ENCODE assay signal across 8 mouse cellular contexts in the genomic region with DNA sequence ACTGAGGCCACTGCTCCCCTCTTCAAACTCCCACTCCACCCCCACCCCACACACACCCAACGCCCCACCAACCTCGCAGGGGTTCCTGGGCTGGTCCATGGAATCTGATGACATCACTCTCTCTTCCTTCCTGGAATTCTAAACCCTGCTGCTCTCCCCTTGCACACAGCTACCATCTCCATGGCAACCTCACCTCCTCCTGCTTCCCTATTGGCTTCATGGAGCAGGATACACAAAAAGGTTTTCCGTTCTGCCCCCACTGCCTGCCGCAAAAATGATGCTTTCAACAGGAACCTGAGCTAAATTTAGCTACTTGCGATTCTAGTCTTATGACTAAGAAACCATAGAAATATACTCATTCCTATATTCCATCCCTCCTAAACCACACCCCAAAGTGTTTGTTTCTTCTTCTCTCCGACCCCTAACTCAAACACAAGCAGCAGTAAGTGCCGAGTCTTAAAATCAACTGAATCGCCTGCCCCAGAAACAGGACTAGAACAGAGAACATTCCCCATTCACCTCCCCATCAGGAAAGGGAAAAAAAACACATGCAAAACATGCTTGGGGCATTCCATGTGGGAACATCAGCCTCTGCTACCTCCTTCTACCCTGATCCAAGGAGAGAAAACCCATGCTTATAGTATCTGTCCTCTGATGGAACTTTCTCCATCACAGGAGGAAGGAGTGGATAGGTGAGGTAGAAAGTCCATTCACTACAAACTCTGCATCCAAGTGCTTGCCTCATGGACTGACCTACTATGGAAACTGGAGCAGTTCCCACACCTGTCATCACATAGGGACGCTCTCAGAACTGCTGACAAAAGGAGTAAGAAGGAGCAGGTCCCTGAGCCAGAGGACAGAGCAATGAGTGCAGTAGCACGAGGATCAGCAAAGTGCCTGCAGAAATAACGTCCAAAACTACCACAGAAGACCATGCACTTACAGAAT.
DNase-seq lines count a peak whose midpoint lies in the region; ATAC-seq and TF ChIP-seq lines count a peak whose summit lies in the region.

No protein-coding gene starts in this region.

- 3% methylated on average over 11 of the region's 11 CpGs for WGBS in forebrain, embryonic 15.5 days
- WGBS in hindbrain, embryonic 12.5 days, result 11% methylated on average over 11 of the region's 11 CpGs
- WGBS in midbrain, embryonic 11.5 days, result 11% methylated on average over 11 of the region's 11 CpGs
- 15% methylated on average over 11 of the region's 11 CpGs for whole genome bisulfite sequencing in stomach, postnatal 0 days

- H3K4me3 ChIP-seq in forebrain, embryonic 15.5 days, result peak overlapping the region; percentile 46
- peak overlapping the region; percentile 25 for H3K4me3 ChIP-seq in hindbrain, embryonic 12.5 days
- H3K4me3 ChIP-seq in midbrain, embryonic 11.5 days (ENCODE audit: low read depth, low read length), result peak overlapping the region; percentile 8; the same call in 1 of the 2 replicates
- no peak overlapping the region for H3K4me3 ChIP-seq in stomach, postnatal 0 days (ENCODE audit: low read depth, low read length)

- peak overlapping the region; percentile 94 for H3K27ac ChIP-seq in forebrain, embryonic 15.5 days (replicated peaks)
- peak overlapping the region; percentile 87 for H3K27ac ChIP-seq in hindbrain, embryonic 12.5 days
- H3K27ac ChIP-seq in midbrain, embryonic 11.5 days (ENCODE audit: low read depth, low read length), result no peak overlapping the region
- no peak overlapping the region for H3K27ac ChIP-seq in stomach, postnatal 0 days (replicated peaks)

- no peaks in the 10 kb centered on the region for H3K36me3 ChIP-seq in forebrain, embryonic 15.5 days
- H3K36me3 ChIP-seq in hindbrain, embryonic 12.5 days, result no peaks in the 10 kb centered on the region
- no peaks in the 10 kb centered on the region for H3K36me3 ChIP-seq in midbrain, embryonic 11.5 days (ENCODE audit: control insufficient read depth, insufficient read depth, low read length)
- H3K36me3 ChIP-seq in stomach, postnatal 0 days (ENCODE audit: control insufficient read depth, insufficient read depth, low read length), result no peaks in the 10 kb centered on the region

- no peak for TF ChIP-seq EP300 in stomach, postnatal 0 days (optimal IDR thresholded peaks at IDR 0.05)

- H3K4me1 ChIP-seq in forebrain, embryonic 15.5 days, result peaks cover 46% of the 10 kb centered on the region
- H3K4me1 ChIP-seq in hindbrain, embryonic 12.5 days, result peaks cover 36% of the 10 kb centered on the region
- peaks cover 12% of the 10 kb centered on the region for H3K4me1 ChIP-seq in midbrain, embryonic 11.5 days (ENCODE audit: control insufficient read depth, insufficient read depth, low read length)
- H3K4me1 ChIP-seq in stomach, postnatal 0 days (replicated peaks; ENCODE audit: control insufficient read depth, insufficient read depth), result peaks cover 4% of the 10 kb centered on the region; the same call in 1 of the 2 replicates

- peak overlapping the region; percentile 56 for H3K9ac ChIP-seq in forebrain, embryonic 15.5 days (replicated peaks)
- peak overlapping the region; percentile 41 for H3K9ac ChIP-seq in hindbrain, embryonic 12.5 days
- 0 out of 2 replicates have a peak overlapping the region, but pooled peaks have one; percentile 41 for H3K9ac ChIP-seq in midbrain, embryonic 11.5 days (ENCODE audit: low read length)
- no peak overlapping the region for H3K9ac ChIP-seq in stomach, postnatal 0 days (ENCODE audit: low read length)

- H3K9me3 ChIP-seq in forebrain, embryonic 15.5 days, result no peaks in the 10 kb centered on the region
- no peaks in the 10 kb centered on the region for H3K9me3 ChIP-seq in hindbrain, embryonic 12.5 days (replicated peaks)
- no peaks in the 10 kb centered on the region for H3K9me3 ChIP-seq in midbrain, embryonic 11.5 days (ENCODE audit: control insufficient read depth, low read length)
- H3K9me3 ChIP-seq in stomach, postnatal 0 days (ENCODE audit: control insufficient read depth, low read length), result no peaks in the 10 kb centered on the region

- peak overlapping the region; percentile 47 for H3K4me2 ChIP-seq in forebrain, embryonic 15.5 days (replicated peaks)
- H3K4me2 ChIP-seq in hindbrain, embryonic 12.5 days (replicated peaks), result peak overlapping the region; percentile 51
- peak overlapping the region; percentile 39 for H3K4me2 ChIP-seq in midbrain, embryonic 11.5 days
- no peak overlapping the region for H3K4me2 ChIP-seq in stomach, postnatal 0 days (replicated peaks; ENCODE audit: low read depth)

- no peaks in the 10 kb centered on the region for H3K27me3 ChIP-seq in forebrain, embryonic 15.5 days
- H3K27me3 ChIP-seq in hindbrain, embryonic 12.5 days, result no peaks in the 10 kb centered on the region
- no peaks in the 10 kb centered on the region for H3K27me3 ChIP-seq in midbrain, embryonic 11.5 days (ENCODE audit: control insufficient read depth, insufficient read depth, low read length)
- H3K27me3 ChIP-seq in stomach, postnatal 0 days (ENCODE audit: control insufficient read depth, insufficient read depth, low read length), result no peaks in the 10 kb centered on the region

- peak; percentile 96 for ATAC-seq in cerebellum, adult (ENCODE audit: insufficient number of reproducible peaks, low FRiP score, low TSS enrichment)
- peak; percentile 98 for ATAC-seq in forebrain, embryonic 15.5 days (replicated peaks)
- peak; percentile 93 for ATAC-seq in hindbrain, embryonic 12.5 days (ENCODE audit: low FRiP score)
- peak; percentile 89 for ATAC-seq in midbrain, embryonic 11.5 days (ENCODE audit: low FRiP score)
- ATAC-seq in stomach, postnatal 0 days (ENCODE audit: low FRiP score, low TSS enrichment), result peak; percentile 54; the same call in 1 of the 2 replicates

- TF ChIP-seq CTCF in stomach, postnatal 0 days (IDR thresholded peaks at IDR 0.05; ENCODE audit: low read depth), result no peak

- DNase-seq in 3T3-L1 (ENCODE audit: low read depth, low spot score), result peak; percentile 92
- DNase-seq in layer of hippocampus, postnatal 25 days (ENCODE audit: extremely low spot score in 1 of 2, low spot score in 1 of 2), result peak; percentile 36 to 50
- peak; percentile 92 for DNase-seq in midbrain, embryonic 11.5 days (ENCODE audit: low spot score, missing footprints)
- DNase-seq in stomach, postnatal 0 days (ENCODE audit: low spot score), result no peak
- no peak for DNase-seq in thymus, postnatal 4 days

Comparison
In these comparisons a context has a peak if more than half of its experiments do, and no peak if none do; other contexts are left out.
1. DNase-seq: peak in 3T3-L1 (single experiment), layer of hippocampus, postnatal 25 days (2 of 2) and midbrain, embryonic 11.5 days (single experiment); none in stomach, postnatal 0 days (single experiment) and thymus, postnatal 4 days (single experiment).
2. H3K27ac ChIP-seq: peak in forebrain, embryonic 15.5 days (single experiment) and hindbrain, embryonic 12.5 days (single experiment); none in midbrain, embryonic 11.5 days (single experiment) and stomach, postnatal 0 days (single experiment).
3. Peak in every context shown above with its lines, with median percentiles within 50 percentile points of each other: ATAC-seq.